Mouse (Mus musculus) embryonic fibroblast, embryonic 13.5 days (primary cell): ENCODE data around the gene Ciart.
"Not testable (repeated sequence)": the region's sequence is repeated elsewhere in the genome, so short reads cannot be mapped to it uniquely, and the experiment has no call there.

Experiments
- CTCF ChIP-seq: IDR thresholded peaks from 2 replicates; pipeline ENCODE4 v1.5.1; 2011; ENCODE audit warnings: mild to moderate bottlenecking, control low read depth, low read length, moderate library complexity, borderline replicate concordance; ENCODE audit not compliant: insufficient read depth
- POLR2A ChIP-seq: IDR thresholded peaks from 2 replicates; pipeline ENCODE4 v1.6.1; 2011; ENCODE audit warnings: low read depth, mild to moderate bottlenecking, control low read depth, low read length, moderate library complexity

DNA sequence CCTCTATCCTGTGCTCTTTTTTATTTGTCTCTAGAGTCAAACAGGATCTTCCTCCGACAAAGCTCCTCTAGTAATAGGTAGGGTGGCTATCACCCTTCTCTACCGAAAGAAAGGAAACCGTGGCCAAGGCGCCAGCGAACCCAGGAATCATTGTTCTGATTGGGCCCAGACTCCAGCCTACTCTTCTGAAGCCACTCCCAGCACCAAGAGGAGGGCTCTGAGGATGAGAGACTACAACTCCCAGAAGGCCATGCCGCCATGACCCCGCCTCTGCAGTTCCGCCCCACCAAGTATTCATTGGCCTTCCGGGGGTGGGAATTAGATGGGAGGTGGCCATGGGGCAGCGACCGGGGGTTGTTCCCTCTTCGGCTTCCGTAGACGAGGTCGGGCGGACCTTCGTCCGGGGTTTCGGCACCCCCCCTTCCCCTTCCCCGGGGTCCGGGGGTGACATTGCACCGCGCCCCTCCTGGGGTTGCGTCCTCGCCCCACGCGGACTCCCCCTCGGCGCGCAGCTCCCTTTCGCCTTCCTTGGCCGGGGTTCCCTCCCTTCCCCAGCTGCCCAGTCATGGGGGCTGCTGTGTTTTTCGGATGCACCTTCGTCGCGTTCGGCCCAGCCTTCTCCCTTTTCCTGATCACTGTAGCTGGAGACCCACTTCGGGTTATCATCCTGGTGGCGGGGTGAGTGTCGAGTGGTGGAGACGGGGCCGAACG lies 11.7 kb upstream of the Ciart start, which contains the start of gene Aph1a:
- not testable (repeated sequence) for TF ChIP-seq CTCF
- TF ChIP-seq POLR2A = peak; percentile 89
